Mouse (Mus musculus) hindbrain, embryonic 13.5 days (tissue): ENCODE data around the gene Pip5kl1. TPM values are rescaled to one million over a fixed set of nuclear protein-coding genes. Genes with fewer than 3 reads are reported as not detected.

Experiments used
- ATAC-seq: fragments of 200-750 bp; cut with Nextera tagmentation; 2 replicates; pipeline ENCODE4 v1.8.0; 2017; ENCODE audit warnings: moderate TSS enrichment; ENCODE audit not compliant: low FRiP score
- H3K27ac ChIP-seq: fragments of 300-500 bp; sonication (generic); 2 replicates; pipeline ENCODE4 v1.5.1; 2015; ENCODE audit warnings: inconsistent platforms, mild to moderate bottlenecking, moderate library complexity
- H3K27me3 ChIP-seq: fragments of 300-500 bp; sonication (generic); 2 replicates; pipeline ENCODE4 v1.6.1; 2015; ENCODE audit warnings: mild to moderate bottlenecking, inconsistent platforms
- H3K36me3 ChIP-seq: fragments of 300-500 bp; sonication (generic); 2 replicates; pipeline ENCODE4 v1.6.1; 2015; ENCODE audit warnings: mild to moderate bottlenecking, inconsistent platforms
- H3K4me1 ChIP-seq: fragments of 300-500 bp; sonication (generic); replicated peaks from 2 replicates; pipeline ENCODE4 v1.6.1; 2015; ENCODE audit warnings: inconsistent platforms
- H3K4me2 ChIP-seq: fragments of 300-500 bp; sonication (generic); 2 replicates; pipeline ENCODE4 v1.6.1; 2015; ENCODE audit warnings: inconsistent platforms, mild to moderate bottlenecking, moderate library complexity
- H3K4me3 ChIP-seq: fragments of 300-500 bp; sonication (generic); 2 replicates; pipeline ENCODE4 v1.5.1; 2015; ENCODE audit warnings: mild to moderate bottlenecking, inconsistent platforms
- H3K9ac ChIP-seq: fragments of 300-500 bp; sonication (generic); 2 replicates; pipeline ENCODE4 v1.6.1; 2015; ENCODE audit warnings: mild to moderate bottlenecking, inconsistent platforms
- H3K9me3 ChIP-seq: fragments of 300-500 bp; sonication (generic); 2 replicates; pipeline ENCODE4 v1.6.1; 2016; ENCODE audit warnings: inconsistent platforms
- WGBS: fragments of 180-500 bp; shearing (Covaris S2); methylation state at CpG from one replicate; pipeline ENCODE4 v1.1.7; 2015; 5-methylcytosine and 5-hydroxymethylcytosine counted together
- polyA plus RNA-seq: library from polyadenylated mRNA; unstranded; fragments of >200 nt; fragmentation: Nextera tagmentation; extraction: Ambion mirVana; gene quantifications from 2 replicates; pipeline ENCODE4 v1.2.1, GENCODE M21; 2015

The Pip5kl1 gene
- polyA plus RNA-seq, 1 experiment from 2014 or later = 9.0 TPM

DNA sequence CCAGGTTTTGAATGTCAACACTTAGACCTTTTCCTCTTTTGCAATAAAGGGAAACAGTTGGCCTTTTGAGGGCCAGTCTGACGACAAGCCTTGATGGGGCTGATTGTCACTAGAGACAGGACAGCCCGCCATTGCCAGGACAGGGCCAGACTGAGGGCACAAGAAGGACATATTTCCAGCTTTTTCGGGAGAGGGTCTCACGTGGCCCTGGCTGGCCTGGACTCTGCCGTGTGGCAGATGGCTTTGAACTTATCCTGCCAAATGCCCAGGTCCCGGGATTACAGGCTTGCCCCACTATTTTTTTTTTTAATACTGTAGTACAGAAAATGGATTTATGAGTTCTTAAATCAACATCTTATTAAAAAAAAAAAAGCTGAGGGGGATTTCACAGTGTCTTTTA is 16.7 kb downstream of the Pip5kl1 start:
- Histone ChIP-seq H3K9me3 (no peaks in the 10 kb centered on the region), H3K4me2 (no peak overlapping the region), H3K9ac (no peak overlapping the region), H3K4me1 (peaks cover 37% of the 10 kb centered on the region), H3K27ac (no peak overlapping the region), H3K36me3 (peaks cover 18% of the 10 kb centered on the region), H3K27me3 (0 out of 2 replicates have a peak, but pooled peaks cover 4% of the 10 kb centered on the region), H3K4me3 (no peak overlapping the region)
- 77% methylated on average over 6 of the region's 6 CpGs for WGBS
- ATAC-seq = no peak

DNA sequence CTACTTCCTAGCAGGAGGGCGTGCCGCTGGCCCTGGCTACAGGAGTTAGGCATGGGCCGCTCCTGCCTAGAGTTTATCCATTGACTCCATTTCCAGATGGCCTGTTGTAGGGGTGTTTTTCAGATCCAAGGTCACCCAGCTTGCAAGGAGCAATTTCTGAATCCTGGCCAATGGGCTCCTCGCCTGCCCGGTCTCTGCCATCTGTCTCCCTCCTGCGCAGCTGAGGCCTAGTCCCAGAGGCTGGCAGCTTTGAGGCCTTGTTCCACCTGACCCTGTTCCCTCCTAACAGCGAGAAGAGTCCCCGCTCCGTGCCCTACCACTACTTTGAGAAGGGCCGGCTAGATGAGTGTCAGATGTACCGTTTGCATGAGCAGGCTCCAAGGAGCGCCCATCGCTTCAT is 22.1 kb downstream of the Pip5kl1 start:
- Histone ChIP-seq H3K27me3 (no peaks in the 10 kb centered on the region), H3K4me2 (no peak overlapping the region), H3K9ac (no peak overlapping the region), H3K36me3 (peaks cover 23% of the 10 kb centered on the region), H3K9me3 (no peaks in the 10 kb centered on the region), H3K4me3 (no peak overlapping the region), H3K4me1 (0 out of 2 replicates have a peak, but pooled peaks cover 4% of the 10 kb centered on the region), H3K27ac (no peak overlapping the region)
- WGBS = 74% methylated on average over 13 of the region's 13 CpGs
- no peak for ATAC-seq

DNA sequence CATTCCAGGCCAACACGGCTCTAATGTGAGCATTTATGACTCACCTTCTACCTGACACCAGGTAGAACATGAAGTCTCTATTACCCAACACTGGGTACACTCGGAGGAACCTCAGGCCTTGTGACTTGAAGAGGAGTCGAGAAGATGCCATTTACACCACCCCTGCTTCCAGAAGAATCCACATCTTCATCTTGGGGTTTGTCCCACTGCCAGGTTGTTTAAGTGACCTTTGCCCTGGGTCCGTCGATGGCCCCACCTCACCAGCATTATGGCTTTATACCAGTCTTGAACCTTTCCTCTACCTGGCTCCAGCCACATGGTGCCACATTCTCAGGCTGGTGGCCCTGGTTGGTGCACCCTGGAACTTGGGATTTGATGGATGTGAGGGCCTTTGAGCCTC is 22.7 kb downstream of the Pip5kl1 start:
- Histone ChIP-seq H3K36me3 (peaks cover 23% of the 10 kb centered on the region), H3K4me3 (no peak overlapping the region), H3K4me2 (no peak overlapping the region), H3K4me1 (0 out of 2 replicates have a peak, but pooled peaks cover 4% of the 10 kb centered on the region), H3K27ac (no peak overlapping the region), H3K9ac (no peak overlapping the region), H3K27me3 (no peaks in the 10 kb centered on the region), H3K9me3 (no peaks in the 10 kb centered on the region)
- no peak for ATAC-seq
- 90% methylated on average over 5 of the region's 5 CpGs for WGBS

DNA sequence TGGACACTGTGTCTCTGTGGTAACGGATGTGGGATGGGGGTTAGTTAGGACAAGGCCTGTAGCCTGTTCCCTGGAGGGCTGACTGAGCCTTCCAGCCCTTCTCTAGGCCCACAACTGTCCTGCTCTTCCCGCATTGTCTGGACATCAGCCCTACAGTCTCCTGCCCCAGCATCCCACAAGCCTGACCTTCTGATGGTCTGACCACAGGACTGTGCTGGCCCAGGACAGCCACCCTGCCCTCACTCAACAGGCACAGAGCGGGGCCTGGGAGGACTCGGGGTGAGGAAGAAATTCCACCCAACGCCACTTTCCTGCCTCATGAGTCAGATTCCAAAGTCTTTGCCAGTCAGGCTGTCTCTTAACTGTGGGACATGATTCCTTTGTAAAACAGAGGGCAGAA is 23.1 kb downstream of the Pip5kl1 start:
- H3K27me3 ChIP-seq = no peaks in the 10 kb centered on the region
- WGBS = 88% methylated on average over 5 of the region's 5 CpGs
- no peak overlapping the region for H3K4me3 ChIP-seq
- ATAC-seq = no peak
- 0 out of 2 replicates have a peak overlapping the region, but pooled peaks have one; percentile 19 for H3K9ac ChIP-seq
- H3K9me3 ChIP-seq = no peaks in the 10 kb centered on the region
- H3K4me1 ChIP-seq = 0 out of 2 replicates have a peak, but pooled peaks cover 6% of the 10 kb centered on the region
- peaks cover 23% of the 10 kb centered on the region for H3K36me3 ChIP-seq
- no peak overlapping the region for H3K27ac ChIP-seq
- H3K4me2 ChIP-seq = no peak overlapping the region

DNA sequence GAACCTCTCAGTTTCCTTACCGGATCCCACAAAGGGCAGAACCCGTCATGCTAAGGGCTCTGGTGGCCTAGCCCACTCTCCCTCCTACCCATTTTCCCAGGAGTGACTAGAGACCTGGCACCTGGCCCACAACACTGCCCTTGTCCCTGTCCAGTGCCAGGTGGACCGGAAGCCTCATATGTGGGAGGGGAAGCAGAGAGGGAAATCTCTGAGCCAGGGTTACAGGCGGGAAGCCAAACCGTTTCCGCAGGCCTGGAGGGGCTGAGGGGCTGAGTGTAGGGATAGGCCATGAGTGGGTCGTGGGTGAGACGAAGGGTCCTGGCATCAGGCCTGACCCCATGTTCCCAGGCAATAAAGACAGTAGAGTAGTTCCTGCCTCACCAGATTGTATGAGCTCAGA is 23.9 kb downstream of the Pip5kl1 start:
- Histone ChIP-seq H3K4me1 (0 out of 2 replicates have a peak, but pooled peaks cover 8% of the 10 kb centered on the region), H3K9me3 (no peaks in the 10 kb centered on the region), H3K4me3 (no peak overlapping the region), H3K4me2 (no peak overlapping the region), H3K36me3 (peaks cover 23% of the 10 kb centered on the region), H3K27ac (no peak overlapping the region), H3K9ac (no peak overlapping the region), H3K27me3 (no peaks in the 10 kb centered on the region)
- 86% methylated on average over 8 of the region's 8 CpGs for WGBS
- no peak for ATAC-seq

DNA sequence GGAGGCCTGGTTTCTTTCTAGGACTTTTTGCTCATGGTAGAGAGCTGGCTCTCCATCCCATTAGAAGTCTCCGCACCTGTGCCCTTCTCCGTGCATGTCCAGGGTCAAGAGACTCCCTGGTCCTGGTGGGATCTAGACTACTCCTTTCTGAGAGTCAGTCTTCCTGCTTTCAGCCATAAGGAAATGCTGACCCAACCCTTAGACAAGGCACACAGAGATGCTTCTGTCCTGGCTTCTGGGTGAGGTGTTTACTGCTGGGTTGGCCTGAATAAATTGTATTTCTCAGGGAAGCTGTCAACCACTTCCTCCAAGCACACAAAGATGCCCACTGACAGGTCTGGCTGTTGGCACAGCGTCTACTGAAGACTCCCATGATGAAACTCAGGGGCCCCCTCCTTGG is 24.8 kb downstream of the Pip5kl1 start, which contains the start of gene St6galnac6:
Gene St6galnac6 (plus strand): TSS at position 301 of the 400 bp plus-strand sequence.
- Histone ChIP-seq H3K36me3 (peaks cover 17% of the 10 kb centered on the region), H3K4me1 (0 out of 2 replicates have a peak, but pooled peaks cover 8% of the 10 kb centered on the region), H3K4me2 (no peak within 1 kb of the TSS), H3K9ac (no peak within 1 kb of the TSS), H3K4me3 (no peak within 1 kb of the TSS), H3K9me3 (no peaks in the 10 kb centered on the region), H3K27ac (no peak within 1 kb of the TSS), H3K27me3 (no peaks in the 10 kb centered on the region)
- no peak for ATAC-seq
- WGBS = 93% methylated on average over 3 of the region's 3 CpGs

DNA sequence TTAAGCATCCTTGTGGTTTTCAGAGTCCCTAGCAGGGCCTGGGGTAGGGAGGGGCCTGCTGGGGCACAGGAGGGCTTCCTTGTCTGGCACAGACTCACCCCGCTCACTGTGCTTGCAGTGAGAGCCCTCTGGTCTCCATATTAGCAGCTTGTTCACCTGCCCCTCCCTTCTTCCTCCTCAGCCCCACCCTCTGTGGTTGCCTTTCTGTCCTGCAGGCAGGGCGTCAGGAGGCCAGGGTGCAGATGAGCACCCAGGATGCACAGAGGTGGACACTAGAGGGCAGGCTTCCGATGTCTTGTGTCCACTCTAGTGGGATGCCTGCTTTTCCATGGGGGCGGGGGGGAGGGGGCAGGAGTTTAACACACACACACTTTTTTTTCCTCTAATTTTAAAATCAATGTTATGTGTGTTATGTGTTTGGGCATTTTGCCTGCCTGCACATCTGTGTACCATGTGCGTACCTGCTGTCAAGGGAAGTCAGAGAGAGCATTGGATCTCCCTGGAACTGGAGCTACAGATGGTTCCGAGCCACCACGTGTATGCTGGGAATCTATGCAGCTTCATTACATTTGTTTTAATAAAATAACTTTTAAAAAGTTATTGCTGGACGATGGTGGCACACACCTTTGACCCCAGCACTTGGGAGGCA is 26.9 kb downstream of the Pip5kl1 start:
- H3K9me3 ChIP-seq = no peaks in the 10 kb centered on the region
- 0 out of 2 replicates have a peak, but pooled peaks cover 8% of the 10 kb centered on the region for H3K4me1 ChIP-seq
- H3K4me2 ChIP-seq = no peak overlapping the region
- H3K27ac ChIP-seq = no peak overlapping the region
- no peak overlapping the region for H3K4me3 ChIP-seq
- ATAC-seq = no peak
- 41% methylated on average over 8 of the region's 8 CpGs for WGBS
- peaks cover 5% of the 10 kb centered on the region; the same call in 1 of the 2 replicates for H3K36me3 ChIP-seq
- 0 out of 2 replicates have a peak overlapping the region, but pooled peaks have one; percentile 46 for H3K9ac ChIP-seq
- H3K27me3 ChIP-seq = 0 out of 2 replicates have a peak, but pooled peaks cover 5% of the 10 kb centered on the region

DNA sequence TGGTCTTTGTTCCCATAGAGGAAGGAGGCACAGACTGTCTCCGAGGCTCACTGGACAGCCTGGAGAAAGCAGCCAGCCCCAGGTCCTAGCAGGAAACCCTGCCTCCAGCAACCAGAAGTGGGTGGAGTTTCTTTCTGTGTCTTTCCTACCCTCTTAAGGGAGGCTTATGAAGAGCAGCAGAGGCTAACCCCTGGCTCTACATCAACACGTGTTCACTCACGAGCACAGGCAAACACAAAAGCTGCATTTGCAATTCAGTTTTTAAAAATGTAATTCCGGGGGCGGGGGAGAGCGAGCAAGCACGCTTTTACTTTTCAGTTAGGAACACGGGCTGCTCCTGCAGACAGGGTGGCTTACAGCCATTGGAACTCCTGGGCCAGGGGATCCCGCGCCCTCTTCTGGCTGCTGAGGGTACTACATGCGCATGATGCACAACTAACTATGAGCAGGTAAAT is 28.0 kb downstream of the Pip5kl1 start:
- Histone ChIP-seq H3K4me1 (peaks cover 14% of the 10 kb centered on the region), H3K9ac (no peak overlapping the region), H3K4me3 (peak overlapping the region; percentile 18; the same call in 1 of the 2 replicates), H3K36me3 (no peaks in the 10 kb centered on the region; the same call in 1 of the 2 replicates), H3K27me3 (peaks cover 10% of the 10 kb centered on the region; the same call in 1 of the 2 replicates), H3K9me3 (no peaks in the 10 kb centered on the region), H3K4me2 (peak overlapping the region; percentile 45; the same call in 1 of the 2 replicates), H3K27ac (no peak overlapping the region)
- WGBS = under 1% methylated on average over 11 of the region's 11 CpGs
- no peak for ATAC-seq

DNA sequence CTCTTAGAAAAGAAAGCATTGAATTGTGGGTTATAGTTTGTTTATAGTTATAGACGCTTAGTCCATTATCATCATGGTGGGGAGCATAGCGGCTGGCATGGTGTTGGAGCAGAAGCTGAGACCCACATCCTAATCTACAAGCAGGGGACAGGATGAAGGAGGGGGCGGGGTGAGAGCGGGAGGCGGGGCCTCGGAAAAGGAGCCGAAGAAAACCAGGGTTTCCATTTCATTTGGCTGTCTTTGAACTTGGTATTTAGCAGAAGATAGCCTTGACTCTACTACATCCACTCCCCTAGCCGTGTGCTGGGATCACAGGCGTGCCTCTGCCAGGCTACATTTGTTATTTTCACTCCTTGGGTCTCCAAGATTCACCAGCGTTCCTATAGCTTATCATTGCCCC is 30.0 kb downstream of the Pip5kl1 start:
- Histone ChIP-seq H3K27me3 (peaks cover 19% of the 10 kb centered on the region; the same call in 1 of the 2 replicates), H3K9me3 (no peaks in the 10 kb centered on the region), H3K9ac (no peak overlapping the region), H3K4me2 (no peak overlapping the region), H3K36me3 (no peaks in the 10 kb centered on the region), H3K27ac (no peak overlapping the region), H3K4me3 (no peak overlapping the region), H3K4me1 (peaks cover 28% of the 10 kb centered on the region)
- ATAC-seq = no peak
- 49% methylated on average over 10 of the region's 10 CpGs for WGBS

DNA sequence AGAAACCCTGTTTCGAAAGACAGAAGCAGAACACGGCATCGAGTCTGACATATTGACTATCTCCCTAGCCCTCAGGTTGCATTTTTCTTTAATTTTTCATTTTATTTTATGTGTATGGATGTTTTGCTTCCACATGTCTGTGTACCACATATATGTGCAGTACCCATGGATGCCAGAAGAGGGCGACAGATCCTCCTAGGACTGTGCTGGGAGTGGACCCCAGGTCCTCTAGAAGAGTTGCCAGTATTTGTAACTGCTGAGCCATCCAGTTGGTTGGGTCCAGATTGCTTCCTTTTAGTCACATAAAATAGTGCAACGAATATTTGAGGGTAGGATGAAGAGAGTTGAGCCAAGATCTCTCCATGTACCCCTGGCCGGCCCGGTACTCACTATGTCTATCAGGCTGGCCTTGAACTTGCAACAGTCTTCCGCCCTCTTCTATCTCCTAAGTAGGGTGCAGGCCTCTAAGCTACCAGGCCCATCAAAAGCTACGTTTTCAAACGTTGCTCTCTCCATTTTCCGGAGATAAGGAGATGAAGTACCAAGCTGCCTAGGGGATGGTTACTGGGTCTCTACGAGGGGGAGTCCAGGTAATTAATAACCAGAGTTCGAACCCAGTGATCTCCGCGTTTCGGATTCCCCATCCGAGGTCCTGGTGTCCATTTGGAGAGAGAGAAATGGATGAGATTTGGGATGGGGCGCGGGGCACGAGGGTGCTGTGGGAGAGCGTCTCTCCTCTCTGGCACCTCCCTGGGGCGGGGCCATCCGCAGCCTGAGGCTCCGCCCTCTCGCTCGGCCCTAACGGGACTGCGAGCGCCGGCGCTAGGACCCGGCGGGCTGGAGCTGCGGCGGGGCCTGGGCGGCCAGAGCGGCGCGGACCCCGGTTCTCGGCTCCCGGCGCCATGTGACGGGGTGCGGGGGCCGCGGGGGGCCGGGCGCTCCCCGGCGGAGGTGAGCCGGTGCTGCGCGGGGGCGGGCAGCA is 31.9 kb downstream of the Pip5kl1 start:
- Histone ChIP-seq H3K4me2 (peak overlapping the region; percentile 89), H3K9me3 (no peaks in the 10 kb centered on the region), H3K4me1 (peaks cover 38% of the 10 kb centered on the region), H3K27me3 (peaks cover 19% of the 10 kb centered on the region; the same call in 1 of the 2 replicates), H3K27ac (no peak overlapping the region), H3K4me3 (peak overlapping the region; percentile 76), H3K9ac (peak overlapping the region; percentile 85), H3K36me3 (no peaks in the 10 kb centered on the region)
- peak; percentile 83 for ATAC-seq
- WGBS = 19% methylated on average over 31 of the region's 55 CpGs

DNA sequence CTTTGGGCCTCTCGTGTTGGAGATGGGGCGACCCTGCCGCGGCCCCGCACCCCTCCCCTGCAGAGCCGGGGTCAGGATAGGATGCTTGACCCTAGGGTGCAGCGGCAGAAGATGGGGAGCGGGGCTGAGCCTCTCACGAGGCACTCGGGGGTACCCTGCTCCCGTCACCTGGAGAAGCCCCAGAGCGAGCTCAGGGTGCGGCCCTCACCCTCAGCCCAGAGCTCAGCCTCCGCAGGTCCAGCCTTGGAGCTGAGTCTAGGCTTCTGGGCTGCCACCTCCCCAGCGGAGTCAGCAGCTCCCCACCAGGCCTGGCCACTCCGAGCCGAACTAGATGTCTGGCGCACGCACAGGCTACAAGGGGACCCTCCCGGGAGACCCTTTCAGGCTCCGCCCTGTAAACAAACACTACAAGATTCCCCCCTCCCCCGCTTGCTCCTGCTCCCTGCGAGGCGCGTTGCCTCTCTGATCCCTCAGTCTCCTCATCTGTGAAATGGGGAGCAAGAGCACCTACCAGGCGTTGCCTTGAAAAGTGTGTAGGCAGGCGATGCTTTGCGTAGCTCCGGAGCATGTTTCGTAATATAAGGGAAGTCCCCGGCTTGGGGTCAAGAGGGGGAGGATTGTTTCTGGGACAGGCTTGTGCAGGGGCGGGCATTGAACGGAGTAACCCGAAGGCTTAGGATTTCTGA is 32.8 kb downstream of the Pip5kl1 start:
- peak overlapping the region; percentile 85 for H3K9ac ChIP-seq
- peaks cover 4% of the 10 kb centered on the region for H3K36me3 ChIP-seq
- peaks cover 19% of the 10 kb centered on the region; the same call in 1 of the 2 replicates for H3K27me3 ChIP-seq
- H3K9me3 ChIP-seq = no peaks in the 10 kb centered on the region
- H3K4me1 ChIP-seq = peaks cover 38% of the 10 kb centered on the region
- peak overlapping the region; percentile 76 for H3K4me3 ChIP-seq
- WGBS = 8% methylated on average over 34 of the region's 34 CpGs
- ATAC-seq = peak; percentile 50
- H3K27ac ChIP-seq = no peak overlapping the region
- peak overlapping the region; percentile 89 for H3K4me2 ChIP-seq
